Mouse (Mus musculus) liver, postnatal 0 days (tissue): Measurements from ENCODE around the gene Cd101. TPM values are rescaled to one million over a fixed set of nuclear protein-coding genes. Genes with fewer than 3 reads are reported as not detected.

ENCODE experiments used
- ATAC-seq: fragments of 200-750 bp; cut with Nextera tagmentation; 2 replicates; pipeline ENCODE4 v1.8.0; 2017; ENCODE audit warnings: mild to moderate bottlenecking, moderate library complexity
- DNase-seq: peaks from one replicate; pipeline ENCODE4 v3.0.0-alpha.2; 2016
- H3K27ac ChIP-seq: fragments of 300-500 bp; sonication (generic); 2 replicates; pipeline ENCODE4 v1.5.1; 2014; ENCODE audit warnings: antibody characterized with exemption, moderate library complexity, mild to moderate bottlenecking, low read depth
- H3K27me3 ChIP-seq: fragments of 300-500 bp; sonication (generic); 2 replicates; pipeline ENCODE4 v1.6.1; 2014; ENCODE audit warnings: low read length, control low read depth, mixed read lengths; ENCODE audit not compliant: insufficient read depth
- H3K36me3 ChIP-seq: fragments of 300-500 bp; sonication (generic); replicated peaks from 2 replicates; pipeline ENCODE4 v1.6.1; 2014; ENCODE audit warnings: mild to moderate bottlenecking, control low read depth, low read length, moderate library complexity, mixed read lengths; ENCODE audit not compliant: insufficient read depth
- H3K4me1 ChIP-seq: fragments of 300-500 bp; sonication (generic); 2 replicates; pipeline ENCODE4 v1.6.1; 2014; ENCODE audit warnings: antibody characterized with exemption, mild to moderate bottlenecking, control low read depth; ENCODE audit not compliant: insufficient read depth
- H3K4me2 ChIP-seq: fragments of 300-500 bp; sonication (generic); 2 replicates; pipeline ENCODE4 v1.6.1; 2014; ENCODE audit warnings: low read depth, mild to moderate bottlenecking, low read length, moderate library complexity, mixed read lengths
- H3K4me3 ChIP-seq: fragments of 300-500 bp; sonication (generic); 2 replicates; pipeline ENCODE4 v1.5.1; 2014; ENCODE audit warnings: low read depth, low read length
- H3K9ac ChIP-seq: fragments of 300-500 bp; sonication (generic); replicated peaks from 2 replicates; pipeline ENCODE4 v1.6.1; 2014; ENCODE audit warnings: mild to moderate bottlenecking, moderate library complexity
- H3K9me3 ChIP-seq: fragments of 300-500 bp; sonication (generic); 2 replicates; pipeline ENCODE4 v1.6.1; 2016; ENCODE audit warnings: mild to moderate bottlenecking, control low read depth, low read length, mixed read lengths
- CTCF ChIP-seq: sonication (generic); IDR thresholded peaks from 2 replicates; pipeline ENCODE4 v1.5.1; 2016; ENCODE audit warnings: antibody characterized with exemption, low read depth
- EP300 ChIP-seq: IDR thresholded peaks from 2 replicates; pipeline ENCODE4 v1.6.1; 2016; ENCODE audit warnings: antibody characterized with exemption, low read depth, mild to moderate bottlenecking
- WGBS: fragments of 180-500 bp; shearing (Covaris S2); extraction: QIAGEN DNeasy Blood & Tissue Kit; methylation state at CpG from one replicate; pipeline ENCODE4 v1.1.7; 2014; ENCODE audit not compliant: insufficient replicate concordance; 5-methylcytosine and 5-hydroxymethylcytosine counted together
- polyA plus RNA-seq: library from polyadenylated mRNA; unstranded; fragments of >200 nt; fragmentation: Nextera tagmentation; extraction: Ambion mirVana; gene quantifications from 2 replicates; pipeline ENCODE4 v1.2.1, GENCODE M21; 2015

Cd101 gene
- polyA plus RNA-seq, 1 experiment from 2014 or later: 0.12 TPM

DNA sequence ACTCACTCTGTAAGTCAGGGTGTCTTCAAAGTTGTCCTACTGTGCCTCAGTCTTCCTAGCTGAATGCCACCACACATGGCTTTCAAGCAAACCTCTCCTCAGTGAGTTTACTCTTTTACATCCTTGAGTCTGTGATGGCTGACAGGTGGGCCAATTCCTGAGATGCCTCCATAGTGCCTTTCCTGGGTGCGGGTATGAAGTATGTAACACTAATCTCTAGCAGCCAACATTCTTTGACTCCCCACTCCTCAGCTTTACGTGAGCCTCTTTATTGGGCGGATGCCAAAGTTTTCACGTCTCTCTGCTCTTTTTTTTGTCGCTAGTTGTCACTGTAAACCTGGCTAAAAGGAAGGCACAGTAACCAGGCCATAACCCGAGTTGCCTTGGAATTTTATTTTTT, 24.0 kb downstream of the Cd101 start:
- H3K27me3 ChIP-seq: no peaks in the 10 kb centered on the region
- no peak overlapping the region for H3K4me2 ChIP-seq
- ATAC-seq: no peak
- H3K9ac ChIP-seq: no peak overlapping the region
- H3K4me3 ChIP-seq: no peak overlapping the region
- H3K4me1 ChIP-seq: no peaks in the 10 kb centered on the region
- WGBS: 78% methylated on average over 6 of the region's 6 CpGs
- no peak for DNase-seq
- H3K36me3 ChIP-seq: no peaks in the 10 kb centered on the region
- no peak for TF ChIP-seq CTCF
- no peak for TF ChIP-seq EP300
- no peaks in the 10 kb centered on the region for H3K9me3 ChIP-seq
- no peak overlapping the region for H3K27ac ChIP-seq

DNA sequence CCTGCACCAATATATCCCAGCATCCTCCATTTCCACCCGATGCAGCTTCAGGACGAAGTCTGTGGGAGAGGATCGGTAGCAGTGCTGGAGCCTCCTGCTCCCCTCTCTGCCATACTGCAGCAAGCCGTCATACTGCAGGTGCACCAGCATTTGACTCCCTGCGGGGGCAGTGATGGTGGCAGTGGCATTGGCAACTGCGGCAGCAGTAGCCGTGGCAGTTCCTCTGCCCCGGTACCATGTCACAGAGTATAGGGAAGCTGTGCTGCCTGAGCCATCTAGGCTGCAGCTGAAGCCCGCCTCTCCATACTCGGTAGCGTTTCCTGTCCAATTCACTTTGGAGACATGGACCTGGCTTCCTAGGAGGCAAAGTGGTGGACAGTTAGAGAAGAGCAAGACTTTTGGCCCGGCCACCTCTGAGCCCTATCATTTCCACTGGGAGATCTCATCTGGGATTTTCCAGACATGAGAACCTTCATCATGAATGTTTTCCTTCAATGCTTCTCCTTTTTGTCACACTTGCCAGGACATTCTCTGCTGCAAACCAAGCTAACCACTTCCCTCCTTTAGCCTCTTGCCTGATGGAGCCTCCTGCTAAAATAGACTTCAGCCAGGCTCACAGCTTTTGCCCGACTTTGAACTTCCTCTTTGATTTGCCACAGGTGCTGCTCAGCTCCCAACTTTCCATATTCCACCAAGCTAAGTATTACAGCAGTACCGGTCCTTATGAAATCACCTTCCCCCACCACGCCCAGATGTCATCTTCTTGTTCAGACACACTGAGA, 25.6 kb downstream of the Cd101 start:
- no peak overlapping the region for H3K4me3 ChIP-seq
- H3K9me3 ChIP-seq: no peaks in the 10 kb centered on the region
- ATAC-seq (no peak), DNase-seq (no peak)
- WGBS: 39% methylated on average over 15 of the region's 15 CpGs
- H3K27me3 ChIP-seq: no peaks in the 10 kb centered on the region
- H3K27ac ChIP-seq: no peak overlapping the region
- TF ChIP-seq EP300: no peak
- 0 out of 2 replicates have a peak, but pooled peaks have one; percentile 8 for TF ChIP-seq CTCF
- no peak overlapping the region for H3K4me2 ChIP-seq
- H3K4me1 ChIP-seq: no peaks in the 10 kb centered on the region
- H3K9ac ChIP-seq: no peak overlapping the region
- no peaks in the 10 kb centered on the region for H3K36me3 ChIP-seq

DNA sequence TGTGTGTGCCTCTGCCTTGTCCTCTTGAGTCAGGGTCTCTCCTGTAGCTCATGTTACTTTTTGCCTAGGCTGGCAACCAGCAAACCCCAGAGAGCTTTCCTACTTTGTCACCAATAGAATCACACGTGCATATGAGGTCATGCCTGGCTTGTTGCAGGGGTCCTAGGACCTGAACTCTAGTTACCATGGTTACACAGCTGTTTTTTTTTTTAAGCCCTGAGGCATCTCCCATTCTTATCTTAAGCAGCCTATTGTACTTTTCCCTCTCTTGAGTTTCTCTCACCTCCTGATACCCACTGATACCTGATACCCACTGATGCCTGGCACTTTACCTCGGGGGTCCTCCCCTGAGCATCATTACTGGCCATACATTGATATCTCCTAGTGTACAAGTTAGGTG, 29.6 kb downstream of the Cd101 start:
- H3K4me3 ChIP-seq: no peak overlapping the region
- DNase-seq (no peak), ATAC-seq (no peak)
- H3K36me3 ChIP-seq: no peaks in the 10 kb centered on the region
- no peak for TF ChIP-seq CTCF
- TF ChIP-seq EP300: no peak
- peaks cover 3% of the 10 kb centered on the region; the same call in 1 of the 2 replicates for H3K4me1 ChIP-seq
- no peaks in the 10 kb centered on the region for H3K9me3 ChIP-seq
- H3K27ac ChIP-seq: no peak overlapping the region
- 28% methylated on average over 2 of the region's 2 CpGs for WGBS
- H3K4me2 ChIP-seq: no peak overlapping the region
- H3K9ac ChIP-seq: no peak overlapping the region
- H3K27me3 ChIP-seq: no peaks in the 10 kb centered on the region

GRCm38 (mm10) chr3:100998904-100999340, 30.4 kb downstream of the Cd101 start:
- Histone ChIP-seq H3K27me3 (no peaks in the 10 kb centered on the region), H3K4me1 (peaks cover 6% of the 10 kb centered on the region; the same call in 1 of the 2 replicates), H3K27ac (no peak overlapping the region), H3K9ac (no peak overlapping the region), H3K4me2 (no peak overlapping the region), H3K4me3 (no peak overlapping the region), H3K36me3 (no peaks in the 10 kb centered on the region), H3K9me3 (no peaks in the 10 kb centered on the region)
- 19% methylated on average over 6 of the region's 6 CpGs for WGBS
- TF ChIP-seq EP300 (no peak), CTCF (peak; percentile 91)
- ATAC-seq (peak; percentile 63; the same call in 1 of the 2 replicates), DNase-seq (peak; percentile 77)

- ATAC-seq: no peak
- H3K27ac ChIP-seq: 0 out of 2 replicates have a peak overlapping the region, but pooled peaks have one; percentile 29
- no peak for DNase-seq
- 55% methylated on average over 10 of the region's 10 CpGs for WGBS
- H3K36me3 ChIP-seq: no peaks in the 10 kb centered on the region
- no peaks in the 10 kb centered on the region for H3K9me3 ChIP-seq
- no peak overlapping the region for H3K9ac ChIP-seq
- no peak overlapping the region for H3K4me3 ChIP-seq
- no peak overlapping the region for H3K4me2 ChIP-seq
- peaks cover 9% of the 10 kb centered on the region; the same call in 1 of the 2 replicates for H3K4me1 ChIP-seq
- TF ChIP-seq EP300 (no peak), CTCF (no peak)
- no peaks in the 10 kb centered on the region for H3K27me3 ChIP-seq
Observed at GRCm38 (mm10) chr3:100997785-100998570, 31.4 kb downstream of the Cd101 start.

GRCm38 (mm10) chr3:100994252-100994651, 35.1 kb downstream of the Cd101 start:
- H3K36me3 ChIP-seq: no peaks in the 10 kb centered on the region
- H3K4me3 ChIP-seq: no peak overlapping the region
- H3K27me3 ChIP-seq: no peaks in the 10 kb centered on the region
- WGBS: 65% methylated on average over 4 of the region's 4 CpGs
- no peaks in the 10 kb centered on the region for H3K9me3 ChIP-seq
- TF ChIP-seq EP300 (no peak), CTCF (no peak)
- DNase-seq (no peak), ATAC-seq (0 out of 2 replicates have a peak, but pooled peaks have one; percentile 21)
- H3K9ac ChIP-seq: no peak overlapping the region
- peaks cover 9% of the 10 kb centered on the region; the same call in 1 of the 2 replicates for H3K4me1 ChIP-seq
- no peak overlapping the region for H3K4me2 ChIP-seq
- H3K27ac ChIP-seq: no peak overlapping the region
